Mouse (Mus musculus) cerebellum, adult 11-12 months (tissue): ENCODE data around the gene Rnaseh2c.

Experiments
- DNase-seq: peaks from one replicate; pipeline ENCODE4 v3.0.0; 2022

Rnaseh2c gene

DNA sequence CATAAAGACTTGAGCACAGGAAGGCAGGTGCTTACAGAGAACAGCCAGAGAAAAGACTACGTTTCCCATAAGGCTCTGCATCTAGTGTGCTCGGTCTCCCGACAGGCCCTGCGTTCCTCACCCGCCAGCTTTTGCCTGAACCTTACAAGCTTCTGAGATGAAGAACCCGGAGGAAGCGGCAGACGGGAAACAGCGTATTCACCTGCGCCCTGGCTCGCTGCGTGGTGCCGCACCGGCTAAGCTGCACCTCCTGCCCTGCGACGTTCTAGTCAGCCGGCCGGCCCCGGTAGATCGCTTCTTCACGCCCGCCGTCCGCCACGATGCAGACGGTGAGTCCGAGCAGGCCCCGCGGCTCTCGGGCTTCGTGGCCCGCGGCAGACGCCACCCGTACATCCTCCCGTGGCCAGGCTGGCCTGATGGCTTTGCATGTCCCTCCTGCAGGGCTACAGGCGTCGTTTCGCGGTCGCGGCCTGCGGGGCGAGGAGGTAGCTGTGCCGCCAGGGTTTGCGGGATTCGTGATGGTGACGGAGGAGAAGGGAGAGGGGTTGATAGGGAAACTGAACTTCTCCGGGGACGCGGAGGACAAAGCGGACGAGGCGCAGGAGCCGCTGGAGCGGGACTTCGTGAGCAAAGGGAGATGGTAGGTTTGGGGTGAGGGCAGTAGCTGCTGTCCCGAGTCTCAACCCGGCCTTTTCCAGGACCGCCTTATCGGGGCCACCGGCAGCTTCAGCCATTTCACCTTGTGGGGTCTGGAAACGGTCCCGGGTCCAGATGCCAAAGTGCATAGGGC is at the start of gene Rnaseh2c:
TSS of gene Rnaseh2c (plus strand) at position 122 of the 790 bp plus-strand sequence.
- peak; percentile 79 for DNase-seq

DNA sequence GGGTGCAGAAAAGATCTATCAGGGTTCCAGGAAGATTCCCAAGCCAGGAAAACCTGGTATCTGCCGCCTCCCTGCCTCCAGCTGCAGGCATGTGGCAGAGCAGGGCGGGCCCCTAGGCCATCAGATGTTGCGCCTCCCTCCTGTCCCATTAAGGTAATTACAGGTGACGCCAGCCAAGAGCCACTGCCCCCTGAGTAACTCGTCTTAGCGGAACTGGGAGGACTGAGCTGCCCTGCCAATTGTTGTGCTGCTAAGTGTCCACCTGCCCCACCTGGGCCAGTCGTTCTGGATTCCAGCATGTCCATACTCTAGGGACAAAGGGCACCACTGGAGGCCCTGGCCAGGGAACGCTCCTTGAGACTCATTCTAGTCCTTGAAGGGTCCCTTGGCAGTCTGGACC is 47.9 kb upstream of the Rnaseh2c start:
- no peak for DNase-seq

DNA sequence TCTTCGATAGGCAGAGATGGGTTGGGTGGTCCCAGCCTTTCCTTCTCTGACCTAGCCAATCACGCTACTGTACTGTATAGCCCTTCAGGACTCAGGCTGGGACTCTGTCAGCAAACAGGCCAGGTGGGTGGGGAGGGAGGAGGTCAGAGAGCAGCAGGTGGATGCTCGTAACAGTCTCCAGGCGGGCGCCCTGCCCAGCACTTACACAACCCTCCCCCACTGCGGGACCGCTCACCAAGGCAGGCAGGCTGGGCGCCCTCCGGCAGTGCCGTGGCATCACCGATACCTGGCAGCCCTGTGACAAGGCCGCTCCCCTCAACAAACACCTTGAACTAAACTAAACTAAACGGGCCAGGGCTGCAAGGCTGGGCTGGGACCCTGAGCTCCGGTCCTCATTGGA is 47.5 kb upstream of the Rnaseh2c start:
- no peak for DNase-seq

DNA sequence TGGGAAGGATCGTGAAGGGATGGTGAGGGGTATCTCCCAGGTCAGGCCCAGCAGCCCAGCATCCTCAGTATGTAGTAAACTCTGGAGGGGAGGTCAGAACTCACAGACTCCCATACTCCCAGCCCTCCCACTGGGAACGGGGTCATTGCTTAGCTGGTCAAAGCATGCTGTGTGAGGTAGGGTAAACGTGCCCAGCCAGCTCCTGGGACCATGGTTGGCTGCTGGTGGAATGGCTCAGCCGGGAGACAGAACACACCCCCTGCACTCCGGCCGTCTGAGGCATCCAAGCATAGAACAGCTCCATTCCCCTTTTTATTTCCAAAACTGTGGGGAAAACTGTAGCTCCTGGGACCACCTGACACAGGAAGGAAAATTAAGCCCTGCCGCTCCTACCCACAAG is 43.5 kb upstream of the Rnaseh2c start:
- DNase-seq: no peak

DNA sequence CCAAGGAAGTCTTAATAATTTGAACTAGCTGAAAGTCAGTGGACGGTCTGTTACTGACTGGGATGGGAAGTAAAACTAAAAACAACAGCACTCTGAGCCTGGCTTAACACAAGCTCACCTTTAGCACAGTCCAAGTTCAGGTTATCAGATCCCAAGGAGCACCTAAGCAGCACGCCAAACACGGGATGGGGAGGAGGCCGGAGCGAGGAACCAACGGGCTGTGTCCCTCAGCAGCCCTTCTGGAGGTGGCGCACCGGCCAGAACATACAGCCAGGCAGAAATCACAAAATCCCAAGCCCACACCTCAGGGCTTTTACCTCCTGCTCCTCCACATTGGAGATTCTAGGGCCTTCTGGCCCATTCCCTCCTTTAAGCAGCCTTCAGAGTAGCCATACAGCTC is 42.9 kb upstream of the Rnaseh2c start:
- DNase-seq: no peak

DNA sequence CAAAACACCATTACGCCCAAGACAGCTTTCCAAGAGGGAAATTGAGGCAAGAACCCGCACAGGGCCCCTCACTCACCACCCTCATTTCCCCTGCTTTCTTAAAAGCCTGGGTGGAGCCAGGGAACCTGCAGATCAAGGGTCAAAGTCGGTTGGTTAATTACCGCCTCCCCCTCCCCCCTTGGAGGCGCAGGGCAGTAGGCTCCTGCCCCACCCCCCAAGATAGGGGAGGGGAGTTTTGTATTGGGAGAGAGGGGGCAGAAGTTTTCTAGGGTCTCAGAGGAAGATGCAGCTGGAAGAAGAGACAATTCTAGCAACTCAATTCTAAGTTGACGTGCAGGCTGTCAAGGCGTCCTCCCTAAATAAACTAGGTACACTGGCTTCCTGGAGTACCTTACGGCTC is 42.4 kb upstream of the Rnaseh2c start:
- no peak for DNase-seq

DNA sequence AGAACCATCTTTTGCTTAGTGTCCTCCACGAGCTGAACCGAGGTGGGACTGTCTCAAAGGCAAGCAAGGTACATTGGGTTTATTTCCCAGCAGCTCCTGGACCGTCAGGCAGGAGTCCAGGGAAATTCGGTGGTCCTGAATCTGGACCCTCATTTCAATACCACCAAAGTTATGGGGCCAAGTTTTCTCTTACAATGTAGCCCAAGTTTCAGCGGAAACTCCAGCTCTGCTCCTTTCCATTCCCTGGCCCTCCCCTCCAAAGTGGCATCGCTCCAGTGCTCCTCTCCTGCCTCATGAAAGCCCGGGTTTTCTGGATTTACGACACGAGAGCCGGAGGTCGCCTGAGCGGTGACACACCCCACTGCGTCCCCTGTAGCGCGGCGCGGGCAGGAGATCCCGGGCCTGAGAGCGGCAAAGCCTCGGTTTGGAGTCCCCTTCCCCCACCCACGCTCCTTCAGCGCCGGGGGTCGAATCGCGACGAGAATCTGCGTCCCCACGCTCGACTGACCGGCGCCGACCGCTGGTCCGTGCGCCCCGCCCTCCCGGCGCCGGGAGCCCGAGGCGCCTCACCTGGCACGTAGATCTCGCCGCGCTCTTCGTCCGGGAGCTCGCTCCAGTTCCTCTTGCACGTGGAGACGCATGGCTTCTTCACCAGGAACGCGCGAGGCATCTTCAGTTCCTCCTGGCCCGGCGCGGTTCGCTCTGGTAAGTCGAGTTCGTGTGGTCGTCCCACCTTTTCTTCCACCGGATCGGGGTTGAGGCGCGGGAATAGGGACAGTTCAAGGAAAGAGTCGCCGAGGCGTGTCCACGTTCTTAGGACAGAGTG is 41.8 kb upstream of the Rnaseh2c start:
- no peak for DNase-seq

DNA sequence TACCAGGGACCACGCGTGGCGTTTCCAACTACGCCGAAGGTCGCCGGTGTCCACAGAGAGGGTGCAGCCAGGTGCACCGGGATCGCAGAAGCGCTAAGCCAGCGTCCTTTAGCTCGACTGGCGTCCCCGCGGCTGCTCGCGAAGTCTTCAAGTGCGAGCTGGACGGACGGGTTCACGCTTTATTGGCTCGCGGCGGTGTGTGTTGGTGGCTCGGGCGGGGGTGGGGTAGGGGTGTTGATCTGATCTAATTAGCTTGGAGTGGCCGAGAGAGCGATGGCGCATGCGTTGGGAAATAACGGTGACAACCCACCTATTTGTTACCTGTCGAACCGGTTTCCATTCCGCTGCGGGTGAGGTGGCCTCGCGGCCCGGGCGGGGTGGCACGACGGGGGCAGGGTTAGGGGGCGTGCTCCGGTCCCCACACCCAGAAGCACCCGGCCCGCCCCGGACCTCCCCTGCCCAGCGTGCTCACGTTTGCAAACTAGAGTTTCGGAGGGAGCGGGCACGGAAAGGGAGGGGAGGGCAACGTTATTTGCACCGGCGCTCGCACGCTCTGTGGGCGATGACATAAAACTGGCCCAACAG is 41.1 kb upstream of the Rnaseh2c start, which contains the start of gene Ovol1:
TSS of gene Ovol1 (minus strand) at position 190 of the 585 bp plus-strand sequence.
- DNase-seq: no peak

DNA sequence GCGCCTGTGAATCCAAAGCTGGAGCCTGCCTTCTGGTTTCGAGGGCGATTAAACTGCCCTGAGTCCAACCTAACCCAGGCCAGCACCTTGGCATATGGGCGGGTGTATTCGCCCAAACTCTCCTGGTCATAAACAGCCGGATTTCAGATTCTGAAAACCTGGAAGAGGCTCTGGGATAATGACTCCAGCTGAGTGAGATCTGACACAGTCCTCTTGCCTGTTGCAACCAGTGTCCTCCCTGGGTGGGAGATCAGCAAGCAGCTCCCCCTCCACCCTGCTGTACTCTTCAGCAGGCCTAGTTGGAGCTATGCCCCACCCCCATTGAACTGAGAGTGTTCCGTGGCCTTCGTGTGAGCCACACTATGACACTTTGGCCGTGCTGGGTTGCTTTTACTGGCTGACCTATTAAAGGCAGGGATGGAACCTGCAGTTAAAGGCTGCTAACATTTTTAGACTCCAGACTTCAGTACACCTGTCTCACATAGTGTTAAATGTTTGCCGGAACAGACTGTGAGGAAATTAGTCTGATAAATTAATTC is 40.4 kb upstream of the Rnaseh2c start:
- no peak for DNase-seq

DNA sequence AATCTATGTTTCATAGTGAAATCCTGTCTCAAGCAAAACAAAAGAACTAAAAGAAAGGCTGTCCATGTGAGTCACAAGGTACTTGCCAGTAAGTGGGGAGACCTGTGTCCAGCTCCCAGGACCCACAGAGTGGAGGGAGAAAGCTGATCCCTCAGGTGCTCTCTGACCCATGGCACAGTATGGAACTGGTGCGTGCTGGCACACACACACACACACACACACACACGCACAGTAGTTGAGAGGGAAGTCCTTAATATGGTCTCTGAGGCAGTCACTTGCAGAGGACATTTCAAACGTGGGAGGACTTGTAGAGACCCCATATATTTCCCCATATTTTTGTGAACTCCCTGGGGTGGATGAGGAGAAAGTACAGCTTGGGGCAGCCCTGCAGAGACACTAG is 39.8 kb upstream of the Rnaseh2c start:
- no peak for DNase-seq

DNA sequence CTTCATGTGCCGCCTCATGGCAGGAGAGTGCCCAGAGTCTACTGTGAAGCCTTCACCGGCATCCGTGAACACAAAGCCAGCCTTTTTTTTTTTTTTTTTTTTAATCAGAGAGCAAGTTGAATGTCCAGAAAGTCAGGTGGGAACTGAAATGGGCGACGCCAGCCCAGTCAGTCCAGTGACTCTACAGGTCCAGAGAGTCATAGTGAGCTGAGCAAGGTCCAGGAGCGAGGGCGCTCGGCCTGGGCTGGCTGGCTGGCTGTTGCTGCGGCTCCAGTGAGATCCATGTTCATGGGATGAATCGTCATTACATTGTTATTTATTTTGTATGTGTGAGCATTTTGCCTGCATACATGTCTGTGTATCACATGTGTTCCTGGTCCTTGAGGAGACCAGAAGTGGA is 38.9 kb upstream of the Rnaseh2c start:
- DNase-seq: no peak

DNA sequence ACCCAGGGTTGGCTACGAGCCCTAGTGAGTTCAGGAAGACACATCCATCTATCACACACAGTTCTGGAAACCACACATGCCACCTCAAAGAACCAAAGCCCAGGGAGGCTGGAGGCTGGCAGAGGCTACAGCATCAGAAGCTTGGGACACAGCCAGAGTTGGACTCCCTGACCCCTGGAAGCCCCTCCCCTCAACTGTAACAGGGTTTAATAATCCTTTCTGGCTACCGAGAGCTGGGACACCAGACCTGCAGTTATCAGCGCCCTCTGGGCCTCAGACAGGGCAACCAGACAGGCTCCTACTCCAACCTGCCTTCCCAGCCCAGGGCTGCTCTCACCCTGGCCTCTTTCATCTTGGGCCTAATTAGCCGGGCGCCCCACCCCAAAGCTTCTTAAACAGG is 35.4 kb upstream of the Rnaseh2c start:
- peak; percentile 44 for DNase-seq

DNA sequence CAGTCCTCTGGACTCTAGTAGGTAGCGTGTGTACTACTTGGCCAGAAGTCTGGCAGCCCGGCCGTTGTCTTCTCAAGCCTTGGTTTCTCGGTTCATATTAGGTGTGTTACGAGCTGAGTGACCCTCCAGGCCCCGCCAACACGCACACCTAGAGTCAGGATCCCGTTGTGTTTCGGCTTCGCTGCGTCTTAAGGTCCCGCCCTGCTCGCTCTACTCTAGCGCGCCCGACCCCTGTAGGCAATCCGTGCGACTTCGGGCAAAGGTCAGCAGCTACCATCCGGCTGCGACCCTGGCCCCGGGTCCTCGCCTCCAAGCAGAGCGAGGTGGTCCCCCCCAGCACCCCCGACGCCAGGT is 34.5 kb upstream of the Rnaseh2c start:
- no peak for DNase-seq

DNA sequence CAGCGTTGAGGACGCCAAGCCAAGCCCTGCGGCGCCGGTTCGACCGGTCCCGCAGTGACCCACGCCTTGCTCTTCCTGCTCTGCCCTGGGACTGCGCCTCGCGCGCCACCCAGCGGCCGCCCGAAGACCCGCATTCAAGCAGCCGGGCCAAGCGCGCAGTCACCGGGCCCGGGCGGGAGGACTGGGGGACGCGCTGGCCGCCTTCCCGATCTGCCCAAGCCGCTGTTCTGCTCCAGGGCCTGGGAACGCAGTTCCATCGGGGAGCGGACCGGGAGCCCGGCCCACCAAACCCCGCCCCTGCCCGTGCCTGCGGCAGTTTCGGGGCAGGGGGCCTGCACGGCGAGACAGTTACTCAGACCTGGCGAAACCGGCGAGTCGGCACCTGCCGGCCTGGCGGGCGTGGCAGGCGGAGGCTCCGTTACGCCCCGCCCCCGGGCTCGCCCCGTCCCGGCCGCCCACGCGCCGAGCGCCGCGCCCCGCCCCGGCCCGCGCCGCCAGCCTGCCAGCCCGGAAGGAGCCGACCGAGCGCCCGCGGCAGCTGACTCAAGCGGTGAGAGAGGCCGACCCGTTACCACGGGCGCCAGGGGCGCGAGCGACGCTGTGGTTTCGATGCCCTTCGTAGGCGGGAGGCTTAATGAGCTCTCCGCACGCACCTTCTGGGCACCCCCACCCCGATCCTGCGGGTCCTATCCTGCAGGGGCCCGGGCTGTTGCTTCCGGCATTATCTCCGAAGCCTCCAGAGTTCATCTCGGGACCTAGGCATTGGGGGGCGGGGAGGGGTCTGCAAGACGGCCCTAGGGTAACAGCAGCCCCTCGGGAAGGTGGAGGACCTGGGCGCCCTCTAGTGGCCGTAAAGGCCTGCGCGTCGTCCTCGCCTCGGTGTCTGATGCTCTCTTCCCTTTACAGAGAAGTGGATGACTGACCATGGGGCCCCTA is 33.9 kb upstream of the Rnaseh2c start, which contains the start of gene Ap5b1:
TSS of gene Ap5b1 (plus strand) at position 492 of the 936 bp plus-strand sequence.
- peak; percentile 93 for DNase-seq

DNA sequence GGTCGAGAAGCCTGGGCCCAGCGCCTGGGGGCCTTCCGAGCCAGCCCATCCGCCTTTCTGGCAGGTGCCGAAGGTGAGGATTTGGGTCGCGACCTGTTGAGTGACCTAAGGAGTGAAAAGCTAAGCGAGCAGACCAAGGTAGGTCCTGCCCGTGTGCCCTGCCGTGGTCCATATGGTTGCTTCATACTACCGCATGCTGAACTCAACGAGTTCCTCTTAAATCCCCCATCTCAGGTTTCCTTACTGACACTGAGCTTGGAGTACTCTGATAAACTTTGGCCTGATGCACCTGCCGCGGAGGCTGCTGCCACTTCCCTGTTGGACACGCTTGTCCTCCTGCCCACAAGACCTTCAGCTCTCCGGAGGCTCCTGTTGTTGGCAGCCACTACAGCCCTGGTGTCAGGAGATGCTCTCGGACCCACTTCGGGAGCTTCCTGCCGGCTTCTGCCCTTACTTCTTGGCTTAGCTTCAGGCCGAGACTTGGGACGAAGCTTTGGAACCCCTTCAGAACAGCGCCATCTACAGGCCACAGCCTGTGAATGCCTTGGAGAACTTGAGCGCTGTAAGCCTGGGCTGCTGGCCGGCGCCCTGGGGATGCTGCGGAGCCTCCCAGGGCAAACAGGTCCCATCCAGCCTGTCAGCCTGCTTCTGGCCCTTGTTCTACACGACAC is 33.1 kb upstream of the Rnaseh2c start:
- DNase-seq: peak; percentile 83

DNA sequence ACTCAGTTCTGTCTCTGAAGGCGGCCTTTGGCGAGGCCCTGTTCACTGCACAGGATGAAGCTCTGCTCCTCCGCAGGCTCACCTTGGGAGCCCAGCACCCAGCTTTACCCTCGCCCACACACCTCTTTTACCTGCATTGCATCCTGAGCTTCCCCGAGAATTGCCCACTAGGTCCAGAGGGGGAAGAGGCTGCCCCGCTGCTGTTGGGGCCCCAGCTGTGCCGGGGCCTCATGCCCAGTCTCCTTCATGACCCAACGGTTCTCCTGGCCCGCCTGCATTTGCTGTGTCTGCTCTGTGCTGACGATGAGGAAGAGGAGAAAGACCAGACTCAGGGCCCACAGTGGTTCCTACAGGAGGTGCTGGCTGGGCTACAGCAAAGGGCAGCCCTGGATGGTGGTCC is 32.2 kb upstream of the Rnaseh2c start:
- peak; percentile 32 for DNase-seq

DNA sequence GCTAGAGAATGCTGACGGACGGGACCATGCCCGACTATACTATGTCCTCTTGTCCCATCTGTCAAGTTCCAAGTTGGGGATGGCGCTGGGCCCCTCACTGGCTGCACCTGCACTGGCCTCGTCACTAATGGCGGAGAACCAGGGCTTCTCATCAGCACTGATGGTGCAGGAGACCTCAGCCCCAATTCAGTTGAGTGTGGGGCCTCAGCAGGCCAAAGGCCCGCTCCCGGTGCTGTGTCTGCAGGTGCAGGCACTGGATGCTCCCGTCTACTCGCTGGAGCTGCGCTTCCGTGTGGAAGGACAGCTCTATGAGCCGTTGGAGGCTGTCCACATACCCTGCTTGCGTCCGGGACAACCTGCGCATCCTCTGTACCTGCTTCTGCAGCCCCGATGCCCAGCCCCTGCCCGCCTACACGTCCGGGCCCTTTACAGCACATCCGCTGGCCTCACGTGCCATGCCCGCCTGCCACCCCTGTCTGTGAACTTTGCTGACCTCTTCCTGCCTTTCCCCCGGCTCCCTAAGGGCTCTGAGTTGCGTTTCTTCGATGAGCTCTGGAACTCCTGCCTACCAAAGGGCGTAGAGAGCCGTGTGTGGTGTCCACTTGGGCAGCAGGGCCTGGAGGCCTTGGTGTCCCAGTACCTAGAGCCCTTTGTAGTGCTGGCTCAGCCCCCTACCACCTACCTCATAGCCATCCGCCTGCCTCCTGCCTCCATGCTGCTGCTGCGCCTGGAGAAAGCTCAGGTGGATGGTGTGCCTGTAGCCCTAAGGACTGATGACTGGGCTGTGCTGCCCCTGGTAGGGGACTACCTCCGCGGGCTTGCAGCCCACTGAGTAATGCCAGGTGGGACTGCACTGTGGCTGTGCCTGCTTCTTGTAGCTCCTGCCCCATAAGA is 31.1 kb upstream of the Rnaseh2c start:
- DNase-seq: peak; percentile 28

DNA sequence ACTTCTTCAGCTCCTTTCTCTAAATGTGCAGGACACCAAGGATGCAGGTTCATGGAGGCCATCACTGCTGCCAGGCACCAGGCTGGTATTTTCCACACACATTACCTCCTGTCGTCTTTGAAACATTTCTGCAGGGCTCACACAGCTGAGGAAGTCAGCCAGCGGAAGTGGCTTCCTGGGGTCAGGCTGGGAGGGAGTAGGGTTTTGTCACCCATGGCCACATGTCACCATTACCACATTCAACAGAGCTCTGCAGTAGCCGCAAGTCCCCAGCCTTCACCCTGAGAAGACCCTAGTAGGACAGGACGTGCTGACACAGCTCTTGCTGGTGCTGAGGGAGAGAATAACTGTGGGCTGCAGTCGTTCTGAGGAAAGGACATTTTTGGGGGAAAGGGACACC is 29.8 kb upstream of the Rnaseh2c start:
- no peak for DNase-seq

DNA sequence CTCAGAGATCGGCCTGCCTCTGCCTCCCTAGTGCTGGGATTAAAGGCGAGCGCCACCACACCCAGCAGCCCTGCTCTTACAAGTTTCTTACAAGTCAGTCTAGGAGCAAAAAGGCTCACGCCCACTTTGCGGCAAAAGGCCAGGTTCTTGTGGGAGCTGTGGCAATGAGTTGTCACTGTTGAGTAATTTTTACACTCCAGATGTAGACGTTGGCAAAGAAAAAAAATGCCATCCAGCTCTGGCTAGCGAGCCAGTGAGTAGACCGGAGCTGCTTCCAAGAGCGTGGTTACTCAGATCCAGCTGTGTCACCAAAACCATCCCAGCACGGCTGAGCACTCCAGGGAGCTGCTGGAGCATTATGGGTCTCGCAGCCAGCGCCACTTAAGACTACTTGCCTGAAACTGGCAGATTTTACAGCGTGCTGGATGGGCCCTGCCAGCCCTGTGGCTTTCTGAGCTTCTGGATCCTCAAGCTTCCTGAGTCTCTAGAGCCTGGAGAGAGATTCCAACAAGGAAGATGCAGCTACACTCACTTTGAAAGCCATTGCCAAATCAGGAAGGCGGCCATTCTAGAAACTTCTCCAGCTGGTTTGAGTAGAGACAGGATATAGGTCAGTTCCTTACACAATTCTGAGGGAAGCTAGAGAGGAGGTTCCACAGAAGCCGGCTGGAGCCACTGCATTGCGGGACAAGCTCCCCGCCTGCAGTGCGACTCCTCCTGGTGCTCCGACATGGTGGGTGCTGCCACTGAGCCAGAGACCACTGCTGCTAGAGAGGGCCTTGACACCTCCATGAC is 29.1 kb upstream of the Rnaseh2c start:
- no peak for DNase-seq

DNA sequence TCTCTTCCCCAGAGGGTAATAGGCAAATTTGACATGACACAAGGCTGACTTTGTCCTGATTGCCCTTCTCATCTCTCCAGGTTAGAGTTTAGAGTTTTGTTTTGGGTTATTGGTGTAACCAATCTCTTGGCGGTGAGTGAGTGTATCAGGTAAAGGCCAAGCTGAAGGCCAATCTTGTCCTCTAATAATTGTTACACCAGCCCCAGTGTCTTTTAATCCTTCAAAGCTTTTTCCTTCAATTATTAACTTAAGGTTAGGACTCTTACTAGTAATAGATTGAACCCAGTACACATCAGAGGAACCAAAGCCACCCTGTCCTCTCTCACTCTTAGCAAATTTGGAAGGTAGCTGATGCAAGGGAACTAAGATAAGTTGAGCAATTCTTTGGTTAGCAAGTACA is 26.3 kb upstream of the Rnaseh2c start:
- no peak for DNase-seq
